Mouse (Mus musculus) MEL (cell line): ENCODE results near the gene Gcdh. TPM values are rescaled to one million over a fixed set of nuclear protein-coding genes. Genes with fewer than 3 reads are reported as not detected.
A peak's percentile ranks its signal among the peaks of the same experiment; 100 is the strongest.

ENCODE experiments used
- DNase-seq: peaks from one replicate; pipeline ENCODE4 v3.0.0; 2011; ENCODE audit warnings: low read depth, low spot score
- H3K27ac ChIP-seq: 2 replicates; pipeline ENCODE4 v1.5.1; 2012; ENCODE audit warnings: low read depth, mild to moderate bottlenecking, control low read depth, low read length, moderate library complexity; ENCODE audit not compliant: control insufficient read depth
- H3K27me3 ChIP-seq, 2 experiments: fragments of 150-350 bp in 1 of 2; sonication (generic) in 1 of 2; 2 replicates each; pipeline ENCODE4 v1.6.1; 2012; ENCODE audit warnings: low read length in 2 of 2, mild to moderate bottlenecking in 2 of 2, improper control_type of control experiment in 1 of 2, moderate library complexity in 1 of 2; ENCODE audit not compliant: insufficient read depth in 2 of 2, control insufficient read depth in 1 of 2
- H3K36me3 ChIP-seq, 2 experiments: 2 replicates each; pipeline ENCODE4 v1.6.1; 2012 to 2014; ENCODE audit warnings: low read length in 2 of 2, improper control_type of control experiment in 1 of 2, inconsistent platforms in 1 of 2, mild to moderate bottlenecking in 1 of 2; ENCODE audit not compliant: insufficient read depth in 2 of 2, control insufficient read depth in 1 of 2
- H3K4me1 ChIP-seq, 2 experiments: fragments of 150-350 bp in 1 of 2; sonication (generic) in 1 of 2; 2 replicates each; pipeline ENCODE4 v1.6.1; 2012; ENCODE audit warnings: low read length in 2 of 2, improper control_type of control experiment in 1 of 2, mild to moderate bottlenecking in 1 of 2; ENCODE audit not compliant: insufficient read depth in 2 of 2, control insufficient read depth in 1 of 2
- H3K4me3 ChIP-seq, 2 experiments: fragments of 150-350 bp in 1 of 2; sonication (generic) in 1 of 2; 2 replicates each; pipeline ENCODE4 v1.5.1; 2012; ENCODE audit warnings: low read depth in 2 of 2, low read length in 2 of 2, mild to moderate bottlenecking in 2 of 2, moderate library complexity in 2 of 2, control low read depth in 1 of 2, improper control_type of control experiment in 1 of 2; ENCODE audit not compliant: control insufficient read depth in 1 of 2, insufficient read depth in 1 of 2
- H3K79me2 ChIP-seq: 2 replicates; pipeline ENCODE4 v1.6.1; 2012; ENCODE audit warnings: mild to moderate bottlenecking, low read length, moderate library complexity; ENCODE audit not compliant: control insufficient read depth, poor library complexity, insufficient read depth
- H3K9ac ChIP-seq: 2 replicates; pipeline ENCODE4 v1.6.1; 2012; ENCODE audit warnings: low read depth, mild to moderate bottlenecking, control low read depth, low read length, moderate library complexity; ENCODE audit not compliant: control insufficient read depth, poor library complexity, severe bottlenecking
- H3K9me3 ChIP-seq: fragments of 150-350 bp; sonication (generic); replicated peaks from 2 replicates; pipeline ENCODE4 v1.6.1; 2012; ENCODE audit warnings: mild to moderate bottlenecking, low read length, improper control_type of control experiment, moderate library complexity; ENCODE audit not compliant: insufficient read depth
- CHD1 ChIP-seq: IDR thresholded peaks from 2 replicates; pipeline ENCODE4 v1.6.1; 2012; ENCODE audit warnings: low read depth, mild to moderate bottlenecking, inconsistent platforms, low read length, improper control_type of control experiment
- CTCF ChIP-seq, 3 experiments: IDR thresholded peaks in 2 of 3; conservative IDR thresholded peaks in 1 of 3; 2 replicates each; pipeline ENCODE4 v1.5.1; 2011 to 2012; ENCODE audit warnings: low read length in 3 of 3, low read depth in 2 of 3, mild to moderate bottlenecking in 2 of 3, improper control_type of control experiment in 1 of 3, inconsistent platforms in 1 of 3, mixed read lengths in 1 of 3, moderate library complexity in 1 of 3; ENCODE audit not compliant: control insufficient read depth in 1 of 3, insufficient read depth in 1 of 3, poor library complexity in 1 of 3, severe bottlenecking in 1 of 3
- ETS1 ChIP-seq: IDR thresholded peaks from 2 replicates; pipeline ENCODE4 v1.6.1; 2012; ENCODE audit warnings: low read depth, mild to moderate bottlenecking, inconsistent platforms, low read length, improper control_type of control experiment, moderate library complexity
- HCFC1 ChIP-seq: IDR thresholded peaks from 2 replicates; pipeline ENCODE4 v1.6.1; 2012; ENCODE audit warnings: low read depth, mild to moderate bottlenecking, inconsistent platforms, low read length, improper control_type of control experiment, moderate library complexity
- MAX ChIP-seq: IDR thresholded peaks from 2 replicates; pipeline ENCODE4 v1.6.1; 2011; ENCODE audit warnings: low read length, improper control_type of control experiment
- MXI1 ChIP-seq: IDR thresholded peaks from 2 replicates; pipeline ENCODE4 v1.6.1; 2011; ENCODE audit warnings: mild to moderate bottlenecking, low read depth, low read length, improper control_type of control experiment
- MYB ChIP-seq: IDR thresholded peaks from 2 replicates; pipeline ENCODE4 v1.6.1; 2011; ENCODE audit warnings: mild to moderate bottlenecking, low read depth, low read length, improper control_type of control experiment
- POLR2A ChIP-seq, 2 experiments: IDR thresholded peaks; 2 replicates each; pipeline ENCODE4 v1.6.1; 2011 to 2012; ENCODE audit warnings: low read length in 2 of 2, mild to moderate bottlenecking in 2 of 2, control low read depth in 1 of 2, improper control_type of control experiment in 1 of 2, low read depth in 1 of 2, moderate library complexity in 1 of 2; ENCODE audit not compliant: control insufficient read depth in 1 of 2, insufficient read depth in 1 of 2, poor library complexity in 1 of 2
- POLR2AphosphoS2 ChIP-seq: IDR thresholded peaks from 2 replicates; pipeline ENCODE4 v1.6.1; 2011; ENCODE audit warnings: low read length, improper control_type of control experiment
- POLR2AphosphoS5 ChIP-seq: IDR thresholded peaks from 2 replicates; pipeline ENCODE4 v1.6.1; 2012; ENCODE audit warnings: low read depth, borderline replicate concordance, mild to moderate bottlenecking, inconsistent platforms, low read length, moderate library complexity, mixed read lengths
- RCOR1 ChIP-seq: IDR thresholded peaks from 2 replicates; pipeline ENCODE4 v1.6.1; 2012; ENCODE audit warnings: low read depth, mild to moderate bottlenecking, inconsistent platforms, low read length, improper control_type of control experiment
- SIN3A ChIP-seq: IDR thresholded peaks from 2 replicates; pipeline ENCODE4 v1.6.1; 2012; ENCODE audit warnings: low read length, improper control_type of control experiment, inconsistent platforms
- TBP ChIP-seq: IDR thresholded peaks from 2 replicates; pipeline ENCODE4 v1.8.0; 2011; ENCODE audit warnings: low read depth, low read length, improper control_type of control experiment
- ZKSCAN1 ChIP-seq: IDR thresholded peaks from 2 replicates; pipeline ENCODE4 v1.6.1; 2012; ENCODE audit warnings: low read depth, mild to moderate bottlenecking, inconsistent platforms, low read length, improper control_type of control experiment, moderate library complexity
- ZMIZ1 ChIP-seq: IDR thresholded peaks from 2 replicates; pipeline ENCODE4 v1.6.1; 2012; ENCODE audit warnings: low read depth, mild to moderate bottlenecking, inconsistent platforms, low read length, improper control_type of control experiment, moderate library complexity
- ZNF384 ChIP-seq: IDR thresholded peaks from 2 replicates; pipeline ENCODE4 v1.6.1; 2012; ENCODE audit warnings: low read depth, mild to moderate bottlenecking, inconsistent platforms, low read length, improper control_type of control experiment
- polyA plus RNA-seq, 2 experiments: library from polyadenylated mRNA; stranded (reverse) in 1 of 2; unstranded in 1 of 2; fragments of >175 nt in 1 of 2; fragments of >200 nt in 1 of 2; gene quantifications; 2 replicates each; pipeline versions ENCODE4 v1.2.1 to v1.2.4; 2012; ENCODE audit warnings: low replicate concordance in 2 of 2, low read depth in 1 of 2; ENCODE audit not compliant: insufficient read length in 2 of 2, insufficient read depth in 1 of 2, missing spikeins in 1 of 2
- total RNA-seq: library from RNA; depleted of rRNA; stranded (reverse); fragments of 300-350 nt; gene quantifications from 2 replicates; pipeline ENCODE4 v1.2.3, GENCODE M21; 2012

Gene Gcdh
- total and polyA plus RNA-seq, 3 experiments: 10.7 to 17.3 TPM; not detected in 1

GRCm38 (mm10) chr8:84911854-84912253 is 18.1 kb upstream of the Gcdh start:
- no peaks in the 10 kb centered on the region for H3K9me3 ChIP-seq
- TF ChIP-seq ZKSCAN1: no peak
- TF ChIP-seq TBP: no peak
- no peak for TF ChIP-seq MYB
- no peak for TF ChIP-seq ZMIZ1
- TF ChIP-seq POLR2A (IDR thresholded peaks at IDR 0.05; ENCODE audit: control insufficient read depth in 1 of 2, insufficient read depth in 1 of 2, low read depth in 1 of 2, low read length in 2 of 2, poor library complexity in 1 of 2): peak in 1 of 2 experiments; percentile 37; a peak in 2 of 4 replicates
- 0 out of 2 replicates have a peak, but pooled peaks have one; percentile 65 for TF ChIP-seq POLR2AphosphoS2
- TF ChIP-seq ZNF384: no peak
- no peak for TF ChIP-seq SIN3A
- TF ChIP-seq CHD1: no peak
- no peak for TF ChIP-seq CTCF (IDR thresholded peaks at IDR 0.05 in 2 of 3, conservative IDR thresholded peaks at IDR 0.05 in 1 of 3; ENCODE audit: control insufficient read depth in 1 of 3, insufficient read depth in 1 of 3, low read depth in 2 of 3, low read length in 3 of 3, poor library complexity in 1 of 3, severe bottlenecking in 1 of 3)
- TF ChIP-seq ETS1: no peak
- no peak for TF ChIP-seq MAX
- no peak for TF ChIP-seq HCFC1
- H3K4me1 ChIP-seq: peaks cover 2 to 40% of the 10 kb centered on the region in 2 experiments; a peak in 3 of 4 replicates
- no peak overlapping the region for H3K9ac ChIP-seq
- no peak overlapping the region for H3K27ac ChIP-seq
- no peak overlapping the region for H3K4me3 ChIP-seq
- peaks cover 0 to 31% of the 10 kb centered on the region in 2 experiments; a peak in 2 of 4 replicates for H3K36me3 ChIP-seq
- DNase-seq: no peak
- peaks cover 35% of the 10 kb centered on the region for H3K79me2 ChIP-seq
- no peaks in the 10 kb centered on the region for H3K27me3 ChIP-seq

- Histone ChIP-seq H3K27ac (peak overlapping the region; percentile 35; the same call in 1 of the 2 replicates), H3K9ac (peak overlapping the region; percentile 33), H3K36me3 (peaks cover under 1 to 31% of the 10 kb centered on the region in 2 experiments; a peak in 2 of 4 replicates), H3K27me3 (no peaks in the 10 kb centered on the region), H3K79me2 (peaks cover 30% of the 10 kb centered on the region), H3K9me3 (no peaks in the 10 kb centered on the region), H3K4me3 (peak overlapping the region in 1 of 2 experiments; percentile 94; a peak in 2 of 4 replicates), H3K4me1 (peaks cover 2 to 44% of the 10 kb centered on the region in 2 experiments; a peak in 3 of 4 replicates)
- TF ChIP-seq MXI1 (no peak), POLR2AphosphoS5 (no peak), RCOR1 (no peak), HCFC1 (no peak), POLR2AphosphoS2 (no peak), TBP (no peak), POLR2A (IDR thresholded peaks at IDR 0.05; ENCODE audit: control insufficient read depth in 1 of 2, insufficient read depth in 1 of 2, low read depth in 1 of 2, low read length in 2 of 2, poor library complexity in 1 of 2) (no peak)
- DNase-seq: no peak
These were observed 16.8 kb upstream of the Gcdh start for GRCm38 (mm10) chr8:84910551-84910950.
